Mouse (Mus musculus) forebrain, embryonic 10.5 days (tissue): ENCODE data around the gene Spopl. TPM values are rescaled to one million over a fixed set of nuclear protein-coding genes. Genes with fewer than 3 reads are reported as not detected.
"Not testable (repeated sequence)": the region's sequence is repeated elsewhere in the genome, so short reads cannot be mapped to it uniquely, and the experiment has no call there.

Experiments used
- DNase-seq: peaks from one replicate; pipeline ENCODE4 v3.0.0-alpha.2; 2017; ENCODE audit warnings: low spot score; ENCODE audit errors: extremely low spot score
- H3K27ac ChIP-seq: fragments of 300-500 bp; sonication (generic); 2 replicates; pipeline ENCODE4 v1.5.1; 2016; ENCODE audit warnings: mild to moderate bottlenecking
- H3K27me3 ChIP-seq: fragments of 300-500 bp; sonication (generic); 2 replicates; pipeline ENCODE4 v1.6.1; 2016; ENCODE audit warnings: mild to moderate bottlenecking; ENCODE audit not compliant: poor library complexity, severe bottlenecking
- H3K36me3 ChIP-seq: fragments of 300-500 bp; sonication (generic); replicated peaks from 2 replicates; pipeline ENCODE4 v1.6.1; 2016; ENCODE audit warnings: mild to moderate bottlenecking, moderate library complexity
- H3K4me1 ChIP-seq: fragments of 300-500 bp; sonication (generic); 2 replicates; pipeline ENCODE4 v1.6.1; 2016
- H3K4me3 ChIP-seq: fragments of 300-500 bp; sonication (generic); 2 replicates; pipeline ENCODE4 v1.5.1; 2016; ENCODE audit warnings: mild to moderate bottlenecking, moderate library complexity
- H3K9me3 ChIP-seq: fragments of 300-500 bp; sonication (generic); 2 replicates; pipeline ENCODE4 v1.6.1; 2016; ENCODE audit warnings: mild to moderate bottlenecking, moderate library complexity
- WGBS: fragments of 180-500 bp; shearing (Covaris S2); methylation state at CpG from one replicate; pipeline ENCODE4 v1.1.7; 2016; 5-methylcytosine and 5-hydroxymethylcytosine counted together
- polyA plus RNA-seq: library from polyadenylated mRNA; unstranded; fragments of >200 nt; fragmentation: Nextera tagmentation; extraction: Ambion mirVana; gene quantifications from 2 replicates; pipeline ENCODE4 v1.2.1, GENCODE M21; 2016

Gene Spopl
- polyA plus RNA-seq = 6.8 and 7.4 TPM in 2 replicates

GRCm38 (mm10) chr2:23571302-23572156, at the start of gene Spopl:
Gene Spopl, minus strand, starts transcription at chr2:23572106.
- H3K9me3 ChIP-seq = no peaks in the 10 kb centered on the region
- H3K4me3 ChIP-seq = peak within 1 kb of the TSS; percentile 98
- peak; percentile 83 for DNase-seq
- H3K27ac ChIP-seq = peak within 1 kb of the TSS; percentile 94
- H3K4me1 ChIP-seq = peaks cover 9% of the 10 kb centered on the region
- WGBS = 2% methylated on average over 58 of the region's 58 CpGs
- peaks cover 14% of the 10 kb centered on the region; the same call in 1 of the 2 replicates for H3K27me3 ChIP-seq
- H3K36me3 ChIP-seq = peaks cover 9% of the 10 kb centered on the region; the same call in 1 of the 2 replicates

GRCm38 (mm10) chr2:23620128-23620527, 48.2 kb upstream of the Spopl start:
- H3K4me1 ChIP-seq = peaks cover 7% of the 10 kb centered on the region
- H3K27ac ChIP-seq = no peak overlapping the region
- DNase-seq = no peak
- H3K9me3 ChIP-seq = no peaks in the 10 kb centered on the region
- no peaks in the 10 kb centered on the region for H3K36me3 ChIP-seq
- no peaks in the 10 kb centered on the region for H3K27me3 ChIP-seq
- H3K4me3 ChIP-seq = no peak overlapping the region

- Histone ChIP-seq H3K4me1 (peaks cover 7% of the 10 kb centered on the region), H3K4me3 (no peak overlapping the region), H3K9me3 (no peaks in the 10 kb centered on the region), H3K36me3 (no peaks in the 10 kb centered on the region), H3K27me3 (no peaks in the 10 kb centered on the region), H3K27ac (no peak overlapping the region)
- DNase-seq = no peak
Observed at GRCm38 (mm10) chr2:23617989-23618388, 46.1 kb upstream of the Spopl start.

DNA sequence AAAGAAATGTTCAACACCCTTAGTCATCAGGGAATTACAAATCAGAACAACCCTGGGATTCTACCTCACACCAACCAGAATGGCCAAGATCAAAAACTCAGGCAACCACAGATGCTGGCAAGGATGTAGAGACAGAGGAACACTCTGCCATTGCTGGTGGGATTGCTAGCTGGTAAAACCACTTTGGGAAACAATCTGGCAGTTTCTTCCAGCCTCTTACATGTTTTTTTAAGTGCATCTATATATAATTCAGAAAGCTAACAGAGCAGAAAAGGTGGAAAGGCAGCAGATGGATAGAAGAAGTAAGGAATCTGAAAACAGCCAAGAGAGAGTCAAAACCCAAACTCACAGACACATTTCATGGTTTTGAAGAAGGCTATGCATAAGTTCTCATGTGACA, 33.5 kb upstream of the Spopl start:
- Histone ChIP-seq H3K27me3 (no peaks in the 10 kb centered on the region), H3K9me3 (no peaks in the 10 kb centered on the region), H3K4me1 (no peaks in the 10 kb centered on the region), H3K27ac (no peak overlapping the region), H3K36me3 (no peaks in the 10 kb centered on the region), H3K4me3 (no peak overlapping the region)
- DNase-seq = no peak

GRCm38 (mm10) chr2:23588769-23589168, 16.9 kb upstream of the Spopl start:
- Histone ChIP-seq H3K4me1 (no peaks in the 10 kb centered on the region), H3K4me3 (no peak overlapping the region), H3K27me3 (no peaks in the 10 kb centered on the region), H3K36me3 (no peaks in the 10 kb centered on the region), H3K27ac (no peak overlapping the region), H3K9me3 (no peaks in the 10 kb centered on the region)
- no peak for DNase-seq
- 38% methylated on average over 2 of the region's 2 CpGs for WGBS

DNA sequence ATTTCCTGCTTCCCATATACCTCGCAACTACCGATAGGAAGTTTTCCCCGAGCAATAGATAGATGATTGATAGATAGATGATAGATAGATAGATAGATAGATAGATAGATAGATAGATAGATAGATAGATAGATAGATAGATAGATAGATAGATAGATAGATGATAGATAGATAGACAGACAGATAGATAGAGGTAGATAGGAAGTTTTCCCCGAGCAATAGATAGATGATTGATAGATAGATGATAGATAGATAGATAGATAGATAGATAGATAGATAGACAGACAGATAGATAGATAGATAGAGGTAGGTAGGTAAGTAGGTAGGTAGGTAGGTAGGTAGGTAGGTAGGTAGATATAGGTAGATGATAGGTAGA, 239 bp upstream of the Spopl start:
- 23% methylated on average over 4 of the region's 4 CpGs for WGBS
- not testable (repeated sequence) for H3K9me3 ChIP-seq, H3K36me3 ChIP-seq, H3K4me1 ChIP-seq, DNase-seq
- peak overlapping the region; percentile 98 for H3K4me3 ChIP-seq
- peaks cover 14% of the 10 kb centered on the region; the same call in 1 of the 2 replicates for H3K27me3 ChIP-seq
- H3K27ac ChIP-seq = peak overlapping the region; percentile 94

- Histone ChIP-seq H3K36me3 (peaks cover 12% of the 10 kb centered on the region; the same call in 1 of the 2 replicates), H3K27ac (no peak overlapping the region), H3K4me1 (peaks cover 9% of the 10 kb centered on the region), H3K9me3 (no peaks in the 10 kb centered on the region), H3K27me3 (peaks cover 14% of the 10 kb centered on the region; the same call in 1 of the 2 replicates), H3K4me3 (peak overlapping the region; percentile 98)
- WGBS = 90% methylated on average over 4 of the region's 4 CpGs
- DNase-seq = no peak
Observed at GRCm38 (mm10) chr2:23570563-23570962, 1.3 kb downstream of the Spopl start.

GRCm38 (mm10) chr2:23568775-23569174, 3.1 kb downstream of the Spopl start:
- Histone ChIP-seq H3K36me3 (peaks cover 16% of the 10 kb centered on the region; the same call in 1 of the 2 replicates), H3K9me3 (no peaks in the 10 kb centered on the region), H3K4me1 (peaks cover 9% of the 10 kb centered on the region), H3K27ac (no peak overlapping the region), H3K4me3 (no peak overlapping the region), H3K27me3 (peaks cover 8% of the 10 kb centered on the region; the same call in 1 of the 2 replicates)
- DNase-seq = no peak
- WGBS = 83% methylated on average over 1 of the region's 1 CpGs

DNA sequence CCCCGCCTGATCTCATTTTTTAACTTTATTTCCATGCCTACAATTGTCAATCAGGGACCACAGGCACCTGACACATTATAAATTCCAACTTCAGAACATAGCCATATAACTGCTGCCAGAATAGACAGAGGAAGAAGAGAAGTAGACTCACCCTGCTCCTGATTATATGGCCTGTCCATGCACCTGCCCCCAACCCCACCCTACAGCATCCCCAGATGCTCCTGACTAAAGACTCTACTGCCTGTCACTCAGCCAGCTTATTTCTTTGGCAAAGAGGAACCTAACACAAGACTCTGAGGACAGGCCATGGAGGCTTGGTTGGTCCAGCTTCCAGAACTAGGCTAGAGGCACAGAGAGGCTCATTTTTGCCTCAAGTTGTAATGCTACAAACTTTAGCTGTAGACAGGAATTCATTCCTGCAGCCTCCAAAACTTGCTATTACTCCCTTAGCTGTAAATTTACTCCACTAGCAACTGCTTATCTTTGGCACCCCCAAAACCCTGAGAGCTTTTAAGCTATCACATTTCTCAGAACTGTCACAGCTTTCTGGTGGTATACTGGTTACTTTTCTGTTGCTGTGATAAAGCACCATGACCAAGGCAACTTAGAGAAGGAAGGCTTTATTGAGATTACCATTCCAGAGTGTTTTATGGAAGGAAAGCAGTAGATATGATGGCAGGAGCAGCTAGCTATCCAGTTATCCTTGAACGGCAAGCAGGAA, 6.7 kb downstream of the Spopl start:
- 86% methylated on average over 2 of the region's 2 CpGs for WGBS
- no peaks in the 10 kb centered on the region for H3K4me1 ChIP-seq

GRCm38 (mm10) chr2:23562898-23563297, 9.0 kb downstream of the Spopl start:
- Histone ChIP-seq H3K27me3 (no peaks in the 10 kb centered on the region), H3K4me1 (no peaks in the 10 kb centered on the region), H3K4me3 (no peak overlapping the region), H3K27ac (no peak overlapping the region), H3K36me3 (peaks cover 23% of the 10 kb centered on the region), H3K9me3 (peaks cover 11% of the 10 kb centered on the region; the same call in 1 of the 2 replicates)
- WGBS = 92% methylated on average over 3 of the region's 3 CpGs
- DNase-seq = no peak

More for the DNA sequence above, 6.7 kb downstream of the Spopl start:
- DNase-seq = no peak
- peaks cover 29% of the 10 kb centered on the region for H3K36me3 ChIP-seq
- peaks cover 7% of the 10 kb centered on the region; the same call in 1 of the 2 replicates for H3K9me3 ChIP-seq
- no peak overlapping the region for H3K27ac ChIP-seq
- no peak overlapping the region for H3K4me3 ChIP-seq
- no peaks in the 10 kb centered on the region for H3K27me3 ChIP-seq

DNA sequence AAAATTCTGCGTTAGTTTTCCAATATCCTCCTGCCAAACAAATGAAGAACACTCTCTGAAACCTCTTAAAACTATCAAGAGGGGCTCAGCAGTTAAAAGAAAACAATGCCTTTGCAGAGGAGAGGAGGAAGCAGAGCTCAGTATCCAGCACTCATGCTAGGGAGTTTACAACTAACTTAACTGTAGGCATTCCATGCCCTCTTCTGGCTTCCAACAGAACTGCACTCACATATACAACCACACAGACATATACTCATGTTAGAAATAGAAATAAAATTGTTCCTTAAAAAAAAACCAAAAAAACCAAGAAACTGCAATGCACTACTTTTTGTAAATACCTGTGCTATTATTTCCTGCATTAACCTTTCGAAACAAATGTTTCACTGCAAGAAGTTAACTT, 12.7 kb downstream of the Spopl start:
- H3K36me3 ChIP-seq = peaks cover 16% of the 10 kb centered on the region
- H3K4me1 ChIP-seq = no peaks in the 10 kb centered on the region
- no peak for DNase-seq
- H3K4me3 ChIP-seq = no peak overlapping the region
- 95% methylated on average over 2 of the region's 2 CpGs for WGBS
- H3K27me3 ChIP-seq = no peaks in the 10 kb centered on the region
- H3K27ac ChIP-seq = no peak overlapping the region
- H3K9me3 ChIP-seq = peaks cover 11% of the 10 kb centered on the region; the same call in 1 of the 2 replicates

DNA sequence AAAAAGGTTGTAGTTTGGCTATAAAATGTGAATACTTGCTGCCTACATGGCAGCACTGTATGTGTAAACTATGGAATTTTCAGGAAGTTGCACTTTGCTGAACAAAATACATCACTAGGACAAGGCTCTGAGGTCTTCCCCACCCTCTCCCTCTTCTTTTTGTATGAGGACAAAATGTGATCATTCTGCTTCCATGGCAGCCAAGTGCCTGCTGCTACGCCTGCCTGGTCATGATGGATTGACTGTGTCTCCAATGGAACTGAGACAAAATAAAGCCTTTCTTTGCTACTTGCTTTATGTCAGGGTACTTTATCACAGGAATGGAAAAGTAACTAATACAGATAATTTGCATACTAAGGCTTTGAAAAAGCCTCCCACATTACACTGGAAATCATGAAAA, 20.7 kb downstream of the Spopl start:
- no peaks in the 10 kb centered on the region for H3K9me3 ChIP-seq
- H3K36me3 ChIP-seq = no peaks in the 10 kb centered on the region
- H3K27me3 ChIP-seq = no peaks in the 10 kb centered on the region
- 96% methylated on average over 1 of the region's 1 CpGs for WGBS
- no peak for DNase-seq
- H3K4me1 ChIP-seq = no peaks in the 10 kb centered on the region
- no peak overlapping the region for H3K4me3 ChIP-seq
- H3K27ac ChIP-seq = no peak overlapping the region

DNA sequence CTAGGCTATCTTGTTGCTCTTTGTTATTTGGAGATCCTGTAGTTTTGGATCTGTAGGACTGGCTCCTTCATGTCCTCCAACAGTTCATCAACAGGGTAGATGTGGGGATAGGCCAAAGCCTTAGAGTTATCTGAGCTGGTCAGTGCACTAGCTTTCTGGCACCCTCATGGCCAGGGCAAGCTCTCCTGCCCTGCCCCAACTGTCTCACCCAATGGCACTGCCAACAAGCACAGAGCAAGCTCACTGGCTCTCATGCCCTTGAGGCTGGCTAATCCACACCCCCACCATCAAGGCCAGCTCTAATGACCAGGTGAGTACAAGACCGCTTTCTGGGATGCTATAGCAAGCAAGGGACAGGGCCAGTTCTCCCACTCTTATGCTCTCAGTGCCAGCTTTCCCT, 24.7 kb downstream of the Spopl start:
- no peak for DNase-seq
- Histone ChIP-seq H3K9me3 (no peaks in the 10 kb centered on the region), H3K27me3 (no peaks in the 10 kb centered on the region), H3K36me3 (no peaks in the 10 kb centered on the region), H3K4me3 (no peak overlapping the region), H3K4me1 (no peaks in the 10 kb centered on the region), H3K27ac (no peak overlapping the region)
- WGBS = 95% methylated on average over 1 of the region's 1 CpGs
